Mouse (Mus musculus): ENCODE results near the gene Slc25a39. TPM values are rescaled to one million over a fixed set of nuclear protein-coding genes. Genes with fewer than 3 reads are reported as not detected.

The Slc25a39 gene
- polyA plus RNA-seq, 1 experiment from 2014 or later = 266 TPM

GRCm38 (mm10) chr11:102380091-102380490 lies 27.7 kb downstream of the Slc25a39 start:
- 65% methylated on average over 5 of the region's 5 CpGs for WGBS
- Histone ChIP-seq H3K4me2 (ENCODE audit: low read length) (no peak overlapping the region), H3K4me1 (ENCODE audit: control insufficient read depth in 2 of 2, insufficient read depth in 2 of 2, low read length in 2 of 2) (peaks cover 12 to 18% of the 10 kb centered on the region in 2 experiments), H3K9ac (ENCODE audit: low read length) (no peak overlapping the region), H3K36me3 (ENCODE audit: control insufficient read depth, insufficient read depth, low read length) (no peaks in the 10 kb centered on the region), H3K27me3 (ENCODE audit: control insufficient read depth, insufficient read depth, low read length) (no peaks in the 10 kb centered on the region), H3K4me3 (ENCODE audit: control insufficient read depth in 1 of 2, insufficient read depth in 1 of 2, low read depth in 1 of 2, low read length in 2 of 2) (no peak overlapping the region), H3K9me3 (ENCODE audit: control insufficient read depth, low read length) (no peaks in the 10 kb centered on the region), H3K27ac (replicated peaks in 1 of 2; ENCODE audit: control insufficient read depth in 1 of 2, insufficient read depth in 1 of 2, low read depth in 2 of 2, low read length in 2 of 2) (no peak overlapping the region)
- ATAC-seq (ENCODE audit: insufficient number of reproducible peaks, insufficient read depth, low FRiP score, low read depth) = no peak

GRCm38 (mm10) chr11:102377186-102377585 lies 30.6 kb downstream of the Slc25a39 start:
- H3K9me3 ChIP-seq (ENCODE audit: control insufficient read depth, low read length) = no peaks in the 10 kb centered on the region
- H3K36me3 ChIP-seq (ENCODE audit: control insufficient read depth, insufficient read depth, low read length) = no peaks in the 10 kb centered on the region
- peaks cover 14 to 20% of the 10 kb centered on the region in 2 experiments for H3K4me1 ChIP-seq (ENCODE audit: control insufficient read depth in 2 of 2, insufficient read depth in 2 of 2, low read length in 2 of 2)
- no peak overlapping the region for H3K4me2 ChIP-seq (ENCODE audit: low read length)
- no peak overlapping the region for H3K27ac ChIP-seq (replicated peaks in 1 of 2; ENCODE audit: control insufficient read depth in 1 of 2, insufficient read depth in 1 of 2, low read depth in 2 of 2, low read length in 2 of 2)
- H3K27me3 ChIP-seq (ENCODE audit: control insufficient read depth, insufficient read depth, low read length) = no peaks in the 10 kb centered on the region; the same call in 1 of the 2 replicates
- H3K4me3 ChIP-seq (ENCODE audit: control insufficient read depth in 1 of 2, insufficient read depth in 1 of 2, low read depth in 1 of 2, low read length in 2 of 2) = no peak overlapping the region
- no peak for ATAC-seq (ENCODE audit: insufficient number of reproducible peaks, insufficient read depth, low FRiP score, low read depth)
- no peak overlapping the region for H3K9ac ChIP-seq (ENCODE audit: low read length)
- WGBS = 52% methylated on average over 12 of the region's 12 CpGs

DNA sequence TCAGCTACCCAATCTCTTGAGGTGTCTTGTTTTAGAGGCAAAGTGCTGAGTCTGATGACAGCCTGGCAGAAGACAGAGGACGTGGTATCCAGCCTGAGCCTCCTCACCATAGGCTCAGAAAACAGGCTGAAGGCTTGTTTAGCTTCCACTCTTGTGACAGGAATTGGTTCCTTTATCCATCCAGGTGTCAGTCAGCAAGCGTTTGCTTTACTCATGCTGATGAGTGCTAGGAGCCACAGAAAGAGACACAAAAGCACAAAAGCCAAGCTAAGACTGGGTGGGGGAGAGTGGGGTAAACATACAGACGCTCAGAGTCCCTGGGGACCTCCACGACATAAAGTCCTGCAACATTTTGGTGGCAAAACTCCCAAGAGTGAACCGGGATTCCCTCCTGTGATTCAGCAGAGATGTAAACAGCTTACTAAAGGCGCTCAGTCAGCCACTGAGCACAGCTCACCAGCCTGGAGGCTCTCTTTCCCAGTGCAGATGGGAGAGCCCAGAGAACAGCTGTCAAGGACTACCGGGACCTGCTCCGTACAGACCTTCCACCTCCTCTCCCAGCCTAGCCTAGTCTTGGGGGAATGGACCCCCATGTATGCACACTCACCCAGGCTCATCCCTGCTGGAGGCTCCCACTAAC lies 31.4 kb downstream of the Slc25a39 start:
- H3K9ac ChIP-seq (ENCODE audit: low read length) = peak overlapping the region; percentile 67; the same call in 1 of the 2 replicates
- no peaks in the 10 kb centered on the region for H3K36me3 ChIP-seq (ENCODE audit: control insufficient read depth, insufficient read depth, low read length)
- H3K4me1 ChIP-seq (ENCODE audit: control insufficient read depth in 2 of 2, insufficient read depth in 2 of 2, low read length in 2 of 2) = peaks cover 14 to 20% of the 10 kb centered on the region in 2 experiments
- peak overlapping the region; percentile 70 for H3K4me2 ChIP-seq (ENCODE audit: low read length)
- 18% methylated on average over 8 of the region's 8 CpGs for WGBS
- H3K27ac ChIP-seq (replicated peaks in 1 of 2; ENCODE audit: control insufficient read depth in 1 of 2, insufficient read depth in 1 of 2, low read depth in 2 of 2, low read length in 2 of 2) = peak overlapping the region; percentile 9 to 10; a peak in 2 of 4 replicates
- no peaks in the 10 kb centered on the region for H3K9me3 ChIP-seq (ENCODE audit: control insufficient read depth, low read length)
- peak overlapping the region in 1 of 2 experiments; percentile 23; a peak in 2 of 4 replicates for H3K4me3 ChIP-seq (ENCODE audit: control insufficient read depth in 1 of 2, insufficient read depth in 1 of 2, low read depth in 1 of 2, low read length in 2 of 2)
- ATAC-seq (ENCODE audit: insufficient number of reproducible peaks, insufficient read depth, low FRiP score, low read depth) = no peak
- no peaks in the 10 kb centered on the region; the same call in 1 of the 2 replicates for H3K27me3 ChIP-seq (ENCODE audit: control insufficient read depth, insufficient read depth, low read length)

GRCm38 (mm10) chr11:102375196-102376173 lies 32.3 kb downstream of the Slc25a39 start:
- Histone ChIP-seq H3K4me2 (ENCODE audit: low read length) (peak overlapping the region; percentile 70), H3K36me3 (ENCODE audit: control insufficient read depth, insufficient read depth, low read length) (no peaks in the 10 kb centered on the region), H3K9me3 (ENCODE audit: control insufficient read depth, low read length) (no peaks in the 10 kb centered on the region), H3K4me3 (ENCODE audit: control insufficient read depth in 1 of 2, insufficient read depth in 1 of 2, low read depth in 1 of 2, low read length in 2 of 2) (peak overlapping the region; percentile 23 to 29), H3K27me3 (ENCODE audit: control insufficient read depth, insufficient read depth, low read length) (no peaks in the 10 kb centered on the region; the same call in 1 of the 2 replicates), H3K9ac (ENCODE audit: low read length) (peak overlapping the region; percentile 67), H3K4me1 (ENCODE audit: control insufficient read depth in 2 of 2, insufficient read depth in 2 of 2, low read length in 2 of 2) (peaks cover 14 to 20% of the 10 kb centered on the region in 2 experiments), H3K27ac (replicated peaks in 1 of 2; ENCODE audit: control insufficient read depth in 1 of 2, insufficient read depth in 1 of 2, low read depth in 2 of 2, low read length in 2 of 2) (peak overlapping the region; percentile 8 to 24; a peak in 1 of 4 replicates)
- peak; percentile 44 for ATAC-seq (ENCODE audit: insufficient number of reproducible peaks, insufficient read depth, low FRiP score, low read depth)
- 5% methylated on average over 23 of the region's 23 CpGs for WGBS

- H3K9me3 ChIP-seq (ENCODE audit: control insufficient read depth, low read length) = no peaks in the 10 kb centered on the region
- 80% methylated on average over 7 of the region's 7 CpGs for WGBS
- no peak for ATAC-seq (ENCODE audit: insufficient number of reproducible peaks, insufficient read depth, low FRiP score, low read depth)
- H3K4me2 ChIP-seq (ENCODE audit: low read length) = no peak overlapping the region
- H3K4me1 ChIP-seq (ENCODE audit: control insufficient read depth in 2 of 2, insufficient read depth in 2 of 2, low read length in 2 of 2) = peaks cover 14 to 20% of the 10 kb centered on the region in 2 experiments
- no peaks in the 10 kb centered on the region; the same call in 1 of the 2 replicates for H3K27me3 ChIP-seq (ENCODE audit: control insufficient read depth, insufficient read depth, low read length)
- no peak overlapping the region for H3K27ac ChIP-seq (replicated peaks in 1 of 2; ENCODE audit: control insufficient read depth in 1 of 2, insufficient read depth in 1 of 2, low read depth in 2 of 2, low read length in 2 of 2)
- H3K36me3 ChIP-seq (ENCODE audit: control insufficient read depth, insufficient read depth, low read length) = no peaks in the 10 kb centered on the region
- H3K9ac ChIP-seq (ENCODE audit: low read length) = no peak overlapping the region
- no peak overlapping the region for H3K4me3 ChIP-seq (ENCODE audit: control insufficient read depth in 1 of 2, insufficient read depth in 1 of 2, low read depth in 1 of 2, low read length in 2 of 2)
These were observed 33.5 kb downstream of the Slc25a39 start for GRCm38 (mm10) chr11:102374108-102374725.

DNA sequence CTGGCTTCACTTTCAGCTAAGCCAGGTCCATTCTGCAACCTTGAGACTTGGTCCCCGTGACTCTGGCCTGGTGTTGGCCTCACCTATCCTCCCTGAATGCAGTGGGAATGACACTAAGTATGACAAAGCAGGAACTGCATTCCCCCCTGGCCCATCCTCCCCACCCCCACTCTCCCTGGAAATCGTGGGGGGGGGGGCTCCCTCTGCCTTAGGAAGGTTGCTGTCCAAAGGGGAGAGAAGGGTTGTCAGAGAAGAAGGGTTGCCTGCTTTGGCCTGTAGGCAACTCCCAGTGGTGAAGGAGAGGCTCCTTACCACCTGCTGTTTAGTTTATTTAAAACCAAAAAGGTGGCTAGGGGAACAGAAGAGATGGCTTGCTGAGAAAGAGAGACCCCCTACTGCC lies 34.1 kb downstream of the Slc25a39 start:
- no peak overlapping the region for H3K27ac ChIP-seq (replicated peaks in 1 of 2; ENCODE audit: control insufficient read depth in 1 of 2, insufficient read depth in 1 of 2, low read depth in 2 of 2, low read length in 2 of 2)
- peaks cover 14 to 20% of the 10 kb centered on the region in 2 experiments for H3K4me1 ChIP-seq (ENCODE audit: control insufficient read depth in 2 of 2, insufficient read depth in 2 of 2, low read length in 2 of 2)
- no peaks in the 10 kb centered on the region for H3K36me3 ChIP-seq (ENCODE audit: control insufficient read depth, insufficient read depth, low read length)
- no peak overlapping the region for H3K4me3 ChIP-seq (ENCODE audit: control insufficient read depth in 1 of 2, insufficient read depth in 1 of 2, low read depth in 1 of 2, low read length in 2 of 2)
- 25% methylated on average over 2 of the region's 2 CpGs for WGBS
- H3K4me2 ChIP-seq (ENCODE audit: low read length) = no peak overlapping the region
- H3K9me3 ChIP-seq (ENCODE audit: control insufficient read depth, low read length) = no peaks in the 10 kb centered on the region
- H3K9ac ChIP-seq (ENCODE audit: low read length) = no peak overlapping the region
- no peak for ATAC-seq (ENCODE audit: insufficient number of reproducible peaks, insufficient read depth, low FRiP score, low read depth)
- H3K27me3 ChIP-seq (ENCODE audit: control insufficient read depth, insufficient read depth, low read length) = no peaks in the 10 kb centered on the region; the same call in 1 of the 2 replicates

GRCm38 (mm10) chr11:102372936-102373335 lies 34.8 kb downstream of the Slc25a39 start:
- no peak overlapping the region for H3K4me3 ChIP-seq (ENCODE audit: control insufficient read depth in 1 of 2, insufficient read depth in 1 of 2, low read depth in 1 of 2, low read length in 2 of 2)
- no peak overlapping the region for H3K9ac ChIP-seq (ENCODE audit: low read length)
- no peak overlapping the region for H3K4me2 ChIP-seq (ENCODE audit: low read length)

More at GRCm38 (mm10) chr11:102372936-102373335, 34.8 kb downstream of the Slc25a39 start:
- Histone ChIP-seq H3K27ac (replicated peaks in 1 of 2; ENCODE audit: control insufficient read depth in 1 of 2, insufficient read depth in 1 of 2, low read depth in 2 of 2, low read length in 2 of 2) (no peak overlapping the region), H3K4me1 (ENCODE audit: control insufficient read depth in 2 of 2, insufficient read depth in 2 of 2, low read length in 2 of 2) (peaks cover 14 to 20% of the 10 kb centered on the region in 2 experiments), H3K36me3 (ENCODE audit: control insufficient read depth, insufficient read depth, low read length) (no peaks in the 10 kb centered on the region), H3K9me3 (ENCODE audit: control insufficient read depth, low read length) (no peaks in the 10 kb centered on the region), H3K27me3 (ENCODE audit: control insufficient read depth, insufficient read depth, low read length) (no peaks in the 10 kb centered on the region; the same call in 1 of the 2 replicates)
- 33% methylated on average over 14 of the region's 14 CpGs for WGBS
- ATAC-seq (ENCODE audit: insufficient number of reproducible peaks, insufficient read depth, low FRiP score, low read depth) = peak; percentile 38; the same call in 1 of the 2 replicates
